Mouse (Mus musculus): ENCODE results near the gene Exosc9.

DNA sequence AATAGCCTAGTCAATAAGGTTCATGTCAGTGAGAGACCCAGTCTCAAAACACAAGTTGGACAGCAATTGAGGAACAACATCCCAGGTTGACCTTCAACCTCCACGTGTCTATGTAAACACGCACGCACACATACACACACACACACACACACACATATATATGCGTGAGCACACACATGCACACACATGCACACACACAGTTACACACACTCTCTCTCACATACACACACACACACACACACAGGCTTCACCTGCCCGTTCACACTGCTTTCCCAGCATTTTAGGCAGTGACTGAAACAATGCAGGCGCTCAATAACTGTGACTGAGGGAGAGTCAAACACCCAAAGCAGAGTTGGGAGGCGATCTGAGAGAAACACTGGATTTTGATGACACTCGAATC, 47.1 kb upstream of the Exosc9 start:
- TF ChIP-seq CTCF (IDR thresholded peaks at IDR 0.05; ENCODE audit: low read depth) (no peak), EP300 (IDR thresholded peaks at IDR 0.05; ENCODE audit: low read depth) (no peak)
